Mouse (Mus musculus): ENCODE data around the gene Lmo7. TPM values are rescaled to one million over a fixed set of nuclear protein-coding genes. Genes with fewer than 3 reads are reported as not detected.

Lmo7 gene
- total RNA-seq, 2 experiments from 2014 or later: 71.4 to 72.6 TPM

Other genes with a start within 250 kb of the Lmo7 start
- gene Tbc1d4, start 120.8 kb upstream of the Lmo7 start, total RNA-seq (2021): 10 to 100 TPM; 22.1 to 26.2 TPM
- gene Commd6, start 89.3 kb upstream of the Lmo7 start, total RNA-seq (2021): 10 to 100 TPM; 17.9 to 21.4 TPM
- 10 to 100 TPM; 33.6 to 36.4 TPM for gene Uchl3, start 76.0 kb upstream of the Lmo7 start, total RNA-seq (2021)
- not detected for gene Gm9922, start 143 bp upstream of the Lmo7 start, total RNA-seq (2021)